8 mouse cellular contexts compared by ENCODE assay signal in genomic region chr12:111809762-111810161, GRCm38 (mm10). TPM values are rescaled to one million over a fixed set of nuclear protein-coding genes. Genes with fewer than 3 reads are reported as not detected.
DNase-seq lines count a peak whose midpoint lies in the region; ATAC-seq and TF ChIP-seq lines count a peak whose summit lies in the region.

No protein-coding gene starts in this region.

- no peak overlapping the region for H3K4me3 ChIP-seq in bone marrow macrophage, adult 2 months (ENCODE audit: insufficient read depth, low read length)
- no peak overlapping the region for H3K4me3 ChIP-seq in heart, embryonic 11.5 days (ENCODE audit: low read depth, low read length)
- H3K4me3 ChIP-seq in kidney, embryonic 15.5 days (replicated peaks), result no peak overlapping the region
- no peak overlapping the region for H3K4me3 ChIP-seq in liver, embryonic 11.5 days (ENCODE audit: low read depth, low read length)
- no peak overlapping the region for H3K4me3 ChIP-seq in myocyte
- no peak overlapping the region for H3K4me3 ChIP-seq in stomach, embryonic 15.5 days (replicated peaks)

- H3K27ac ChIP-seq in bone marrow macrophage, adult 2 months (ENCODE audit: insufficient read depth, low read depth, low read length), result peak overlapping the region; percentile 36; the same call in 1 of the 2 replicates
- peak overlapping the region; percentile 29; the same call in 1 of the 2 replicates for H3K27ac ChIP-seq in heart, embryonic 11.5 days (ENCODE audit: low read depth, low read length)
- peak overlapping the region; percentile 76 for H3K27ac ChIP-seq in kidney, embryonic 15.5 days
- H3K27ac ChIP-seq in liver, embryonic 11.5 days (ENCODE audit: low read depth, low read length), result no peak overlapping the region
- H3K27ac ChIP-seq in stomach, embryonic 15.5 days, result peak overlapping the region; percentile 70

- ATAC-seq in erythroblast, adult 5-6 weeks (replicated peaks; ENCODE audit: low FRiP score, poor library complexity, severe bottlenecking), result peak; percentile 30; the same call in 1 of the 2 replicates
- ATAC-seq in heart, embryonic 11.5 days (replicated peaks; ENCODE audit: insufficient number of reproducible peaks, low FRiP score, low TSS enrichment), result no peak; the same call in 1 of the 2 replicates
- peak; percentile 43 for ATAC-seq in kidney, embryonic 15.5 days (replicated peaks; ENCODE audit: low FRiP score)
- ATAC-seq in liver, embryonic 11.5 days (replicated peaks; ENCODE audit: low FRiP score), result peak; percentile 22
- ATAC-seq in stomach, embryonic 15.5 days (ENCODE audit: insufficient read depth, low FRiP score, low read depth), result peak; percentile 32; the same call in 1 of the 2 replicates

- no peak overlapping the region; the same call in 1 of the 2 replicates for H3K4me2 ChIP-seq in heart, embryonic 11.5 days
- peak overlapping the region; percentile 28 for H3K4me2 ChIP-seq in kidney, embryonic 15.5 days
- 0 out of 2 replicates have a peak overlapping the region, but pooled peaks have one; percentile 14 for H3K4me2 ChIP-seq in liver, embryonic 11.5 days
- peak overlapping the region; percentile 48 for H3K4me2 ChIP-seq in myocyte (ENCODE audit: low read depth)
- peak overlapping the region; percentile 27; the same call in 1 of the 2 replicates for H3K4me2 ChIP-seq in stomach, embryonic 15.5 days

- TF ChIP-seq POLR2A in bone marrow macrophage, adult 2 months (IDR thresholded peaks at IDR 0.05; ENCODE audit: borderline replicate concordance, low read depth, low read length), result no peak
- TF ChIP-seq POLR2A in myocyte (IDR thresholded peaks at IDR 0.05; ENCODE audit: insufficient read length, low read depth), result peak; percentile 79

- WGBS in heart, embryonic 11.5 days (ENCODE audit: insufficient replicate concordance), result 5% methylated on average over 9 of the region's 9 CpGs
- WGBS in kidney, embryonic 15.5 days, result 4% methylated on average over 9 of the region's 9 CpGs
- WGBS in liver, embryonic 11.5 days, result 10% methylated on average over 9 of the region's 9 CpGs
- 6% methylated on average over 8 of the region's 9 CpGs for WGBS in stomach, embryonic 15.5 days

- TF ChIP-seq CTCF in bone marrow macrophage, adult 2 months (IDR thresholded peaks at IDR 0.05; ENCODE audit: low read depth, low read length), result no peak

- peaks cover 5% of the 10 kb centered on the region for H3K79me2 ChIP-seq in myocyte (ENCODE audit: control insufficient read depth, insufficient read depth)

- H3K9ac ChIP-seq in heart, embryonic 11.5 days (ENCODE audit: low read depth, low read length), result 0 out of 2 replicates have a peak overlapping the region, but pooled peaks have one; percentile 6
- H3K9ac ChIP-seq in kidney, embryonic 15.5 days, result no peak overlapping the region
- H3K9ac ChIP-seq in liver, embryonic 11.5 days (ENCODE audit: low read depth, low read length), result peak overlapping the region; percentile 55; the same call in 1 of the 2 replicates
- no peak overlapping the region for H3K9ac ChIP-seq in stomach, embryonic 15.5 days

- peaks cover 19% of the 10 kb centered on the region for H3K36me3 ChIP-seq in heart, embryonic 11.5 days (ENCODE audit: control insufficient read depth, insufficient read depth, low read length)
- H3K36me3 ChIP-seq in kidney, embryonic 15.5 days, result peaks cover 43% of the 10 kb centered on the region
- peaks cover 26% of the 10 kb centered on the region for H3K36me3 ChIP-seq in liver, embryonic 11.5 days (ENCODE audit: control insufficient read depth, insufficient read depth, low read length)
- peaks cover 6% of the 10 kb centered on the region for H3K36me3 ChIP-seq in myocyte (ENCODE audit: control insufficient read depth, insufficient read depth)
- peaks cover 19% of the 10 kb centered on the region for H3K36me3 ChIP-seq in stomach, embryonic 15.5 days

- no peak overlapping the region for H3ac ChIP-seq in myocyte (ENCODE audit: control insufficient read depth, insufficient read length)

- H3K27me3 ChIP-seq in heart, embryonic 11.5 days (ENCODE audit: control insufficient read depth, insufficient read depth, low read length), result no peaks in the 10 kb centered on the region
- no peaks in the 10 kb centered on the region for H3K27me3 ChIP-seq in kidney, embryonic 15.5 days
- H3K27me3 ChIP-seq in liver, embryonic 11.5 days (replicated peaks; ENCODE audit: control insufficient read depth, insufficient read depth, low read length), result no peaks in the 10 kb centered on the region
- no peaks in the 10 kb centered on the region for H3K27me3 ChIP-seq in myocyte (ENCODE audit: control insufficient read depth, insufficient read depth, insufficient read length)
- no peaks in the 10 kb centered on the region for H3K27me3 ChIP-seq in stomach, embryonic 15.5 days (replicated peaks)

- no peaks in the 10 kb centered on the region for H3K9me3 ChIP-seq in heart, embryonic 11.5 days (replicated peaks; ENCODE audit: control insufficient read depth, low read length)
- no peaks in the 10 kb centered on the region for H3K9me3 ChIP-seq in kidney, embryonic 15.5 days (replicated peaks)
- H3K9me3 ChIP-seq in liver, embryonic 11.5 days (ENCODE audit: control insufficient read depth, low read length), result no peaks in the 10 kb centered on the region
- no peaks in the 10 kb centered on the region for H3K9me3 ChIP-seq in stomach, embryonic 15.5 days

- DNase-seq in 416B (ENCODE audit: low read depth), result peak; percentile 68
- DNase-seq in liver, embryonic 11.5 days (ENCODE audit: low spot score), result peak; percentile 76

- H3K4me1 ChIP-seq in bone marrow macrophage, adult 2 months (ENCODE audit: control insufficient read depth, insufficient read depth, low read length), result peaks cover 17% of the 10 kb centered on the region
- peaks cover 17% of the 10 kb centered on the region for H3K4me1 ChIP-seq in heart, embryonic 11.5 days (ENCODE audit: control insufficient read depth, insufficient read depth, low read length)
- peaks cover 30% of the 10 kb centered on the region for H3K4me1 ChIP-seq in kidney, embryonic 15.5 days
- H3K4me1 ChIP-seq in liver, embryonic 11.5 days (replicated peaks; ENCODE audit: control insufficient read depth, insufficient read depth, low read length), result peaks cover 19% of the 10 kb centered on the region
- peaks cover 26% of the 10 kb centered on the region for H3K4me1 ChIP-seq in stomach, embryonic 15.5 days

TF ChIP-seq in myocyte, 11 proteins besides CTCF, POLR2A, EP300 and RAD21:
- TF ChIP-seq POLR2AphosphoS2 (IDR thresholded peaks at IDR 0.05; ENCODE audit: insufficient read length, low read depth) (peak; percentile 93), MYOD1 (IDR thresholded peaks at IDR 0.05; ENCODE audit: control insufficient read depth in 1 of 3, insufficient read length in 2 of 3, low read depth in 2 of 3) (peak in 2 of 3 experiments; percentile 52 to 72), TCF3 (IDR thresholded peaks at IDR 0.05; ENCODE audit: insufficient read length, low read depth) (no peak), MYOG (IDR thresholded peaks at IDR 0.05; ENCODE audit: control insufficient read depth in 1 of 3, insufficient read depth in 1 of 3, insufficient read length in 2 of 3, low read depth in 2 of 3) (peak in 2 of 3 experiments; percentile 53 to 73), E2F4 (IDR thresholded peaks at IDR 0.05; ENCODE audit: insufficient read depth) (no peak), USF1 (IDR thresholded peaks at IDR 0.05; ENCODE audit: low read depth) (no peak)

RNA-seq across cellular contexts. Expression of gene Xrcc3, which starts 3.9 kb away (rescaled TPM):
- 3.6 and 3.8 TPM in 2 replicates for polyA plus RNA-seq in bone marrow macrophage, adult 2 months (2012; ENCODE audit: insufficient read depth, insufficient read length, missing spikeins)
- 1.7 and 1.9 TPM in 2 replicates for total RNA-seq in erythroblast, adult 5-6 weeks (2015; ENCODE audit: low replicate concordance)
- total RNA-seq in erythroblast, adult 5-6 weeks (2017; ENCODE audit: low replicate concordance), result 2.0 and 5.6 TPM in 2 replicates
- polyA plus RNA-seq in heart, embryonic 11.5 days (2014; fragmentation: Nextera tagmentation; extraction: Ambion mirVana), result 7.9 and 8.8 TPM in 2 replicates
- polyA plus RNA-seq in kidney, embryonic 15.5 days (2015; fragmentation: Nextera tagmentation; extraction: Ambion mirVana), result 14.0 and 14.3 TPM in 2 replicates
- 20.0 and 20.9 TPM in 2 replicates for polyA plus RNA-seq in liver, embryonic 11.5 days (2014; fragmentation: Nextera tagmentation; extraction: Ambion mirVana)
- polyA plus RNA-seq in myocyte (2012; fragmentation: generic; extraction: Trizol), result 4.9 TPM
- polyA plus RNA-seq in stomach, embryonic 15.5 days (2015; fragmentation: Nextera tagmentation; extraction: Ambion mirVana), result 7.2 and 8.5 TPM in 2 replicates

RNA-seq across cellular contexts. Expression of gene Zfyve21, which starts 4.2 kb away (rescaled TPM):
- 11.8 and 13.7 TPM in 2 replicates for polyA plus RNA-seq in bone marrow macrophage, adult 2 months (2012; ENCODE audit: insufficient read depth, insufficient read length, missing spikeins)
- 2.5 and 3.3 TPM in 2 replicates for total RNA-seq in erythroblast, adult 5-6 weeks (2015; ENCODE audit: low replicate concordance)
- 2.4 and 4.9 TPM in 2 replicates for total RNA-seq in erythroblast, adult 5-6 weeks (2017; ENCODE audit: low replicate concordance)
- polyA plus RNA-seq in heart, embryonic 11.5 days (2014; fragmentation: Nextera tagmentation; extraction: Ambion mirVana), result 83.3 and 93.7 TPM in 2 replicates
- polyA plus RNA-seq in kidney, embryonic 15.5 days (2015; fragmentation: Nextera tagmentation; extraction: Ambion mirVana), result 117 and 125 TPM in 2 replicates
- polyA plus RNA-seq in liver, embryonic 11.5 days (2014; fragmentation: Nextera tagmentation; extraction: Ambion mirVana), result 95.5 and 95.6 TPM in 2 replicates
- 77.7 TPM for polyA plus RNA-seq in myocyte (2012; fragmentation: generic; extraction: Trizol)
- 134 and 140 TPM in 2 replicates for polyA plus RNA-seq in stomach, embryonic 15.5 days (2015; fragmentation: Nextera tagmentation; extraction: Ambion mirVana)

RNA-seq across cellular contexts. Expression of gene Klc1, which starts 51.1 kb away (rescaled TPM):
- 70.9 and 71.7 TPM in 2 replicates for polyA plus RNA-seq in bone marrow macrophage, adult 2 months (2012; ENCODE audit: insufficient read depth, insufficient read length, missing spikeins)
- 3.8 and 13.1 TPM in 2 replicates for total RNA-seq in erythroblast, adult 5-6 weeks (2015; ENCODE audit: low replicate concordance)
- 12.9 and 21.9 TPM in 2 replicates for total RNA-seq in erythroblast, adult 5-6 weeks (2017; ENCODE audit: low replicate concordance)
- polyA plus RNA-seq in heart, embryonic 11.5 days (2014; fragmentation: Nextera tagmentation; extraction: Ambion mirVana), result 94.9 and 101 TPM in 2 replicates
- 81.8 and 98.5 TPM in 2 replicates for polyA plus RNA-seq in kidney, embryonic 15.5 days (2015; fragmentation: Nextera tagmentation; extraction: Ambion mirVana)
- 56.8 and 59.3 TPM in 2 replicates for polyA plus RNA-seq in liver, embryonic 11.5 days (2014; fragmentation: Nextera tagmentation; extraction: Ambion mirVana)
- 252 TPM for polyA plus RNA-seq in myocyte (2012; fragmentation: generic; extraction: Trizol)
- 97.8 and 113 TPM in 2 replicates for polyA plus RNA-seq in stomach, embryonic 15.5 days (2015; fragmentation: Nextera tagmentation; extraction: Ambion mirVana)

Comparison
In these comparisons a context has a peak if more than half of its experiments do, and no peak if none do; other contexts are left out.
1. H3K9ac ChIP-seq: peak in heart, embryonic 11.5 days (single experiment) and liver, embryonic 11.5 days (single experiment); none in kidney, embryonic 15.5 days (single experiment) and stomach, embryonic 15.5 days (single experiment).